Mouse (Mus musculus) hindbrain, embryonic 14.5 days (tissue): ENCODE measurements around the gene Srm. TPM values are rescaled to one million over a fixed set of nuclear protein-coding genes. Genes with fewer than 3 reads are reported as not detected.

Experiments
- ATAC-seq: fragments of 200-750 bp; cut with Nextera tagmentation; 2 replicates; pipeline ENCODE4 v1.8.0; 2017; ENCODE audit warnings: moderate number of reproducible peaks, mild to moderate bottlenecking, moderate TSS enrichment, moderate library complexity; ENCODE audit not compliant: low FRiP score
- DNase-seq: peaks from one replicate; pipeline ENCODE4 v3.0.0-alpha.2; 2015; ENCODE audit warnings: low spot score
- H3K27ac ChIP-seq: fragments of 300-500 bp; sonication (generic); 2 replicates; pipeline ENCODE4 v1.5.1; 2014; ENCODE audit warnings: mild to moderate bottlenecking, moderate library complexity
- H3K27me3 ChIP-seq: fragments of 300-500 bp; sonication (generic); 2 replicates; pipeline ENCODE4 v1.6.1; 2014; ENCODE audit warnings: mild to moderate bottlenecking, low read length, mixed read lengths; ENCODE audit not compliant: control insufficient read depth, insufficient read depth
- H3K36me3 ChIP-seq: fragments of 300-500 bp; sonication (generic); replicated peaks from 2 replicates; pipeline ENCODE4 v1.6.1; 2014; ENCODE audit not compliant: control insufficient read depth, insufficient read depth
- H3K4me1 ChIP-seq: fragments of 300-500 bp; sonication (generic); replicated peaks from 2 replicates; pipeline ENCODE4 v1.6.1; 2014; ENCODE audit warnings: antibody characterized with exemption, low read length, mixed read lengths; ENCODE audit not compliant: control insufficient read depth, insufficient read depth
- H3K4me2 ChIP-seq: fragments of 300-500 bp; sonication (generic); replicated peaks from 2 replicates; pipeline ENCODE4 v1.6.1; 2014; ENCODE audit warnings: mild to moderate bottlenecking, moderate library complexity
- H3K4me3 ChIP-seq: fragments of 300-500 bp; sonication (generic); replicated peaks from 2 replicates; pipeline ENCODE4 v1.5.1; 2014; ENCODE audit warnings: mild to moderate bottlenecking, low read length
- H3K9ac ChIP-seq: fragments of 300-500 bp; sonication (generic); 2 replicates; pipeline ENCODE4 v1.6.1; 2014
- H3K9me3 ChIP-seq: fragments of 300-500 bp; sonication (generic); 2 replicates; pipeline ENCODE4 v1.6.1; 2016; ENCODE audit warnings: low read length; ENCODE audit not compliant: control insufficient read depth
- WGBS: fragments of 180-500 bp; shearing (Covaris S2); extraction: QIAGEN DNeasy Blood & Tissue Kit; methylation state at CpG from one replicate; pipeline ENCODE4 v1.1.7; 2014; 5-methylcytosine and 5-hydroxymethylcytosine counted together
- polyA plus RNA-seq: library from polyadenylated mRNA; unstranded; fragments of >200 nt; fragmentation: Nextera tagmentation; extraction: Ambion mirVana; gene quantifications from 2 replicates; pipeline ENCODE4 v1.2.1, GENCODE M21; 2014

Gene Srm
- polyA plus RNA-seq, 1 experiment from 2014 or later: 180 TPM

- Histone ChIP-seq H3K9ac (no peak overlapping the region), H3K27me3 (no peaks in the 10 kb centered on the region), H3K4me2 (no peak overlapping the region), H3K4me1 (no peaks in the 10 kb centered on the region), H3K36me3 (no peaks in the 10 kb centered on the region), H3K4me3 (no peak overlapping the region), H3K9me3 (no peaks in the 10 kb centered on the region), H3K27ac (no peak overlapping the region)
- no peak for ATAC-seq
- no peak for DNase-seq
- 85% methylated on average over 5 of the region's 5 CpGs for WGBS
These were observed 49.8 kb downstream of the Srm start for GRCm38 (mm10) chr4:148641121-148641520.

DNA sequence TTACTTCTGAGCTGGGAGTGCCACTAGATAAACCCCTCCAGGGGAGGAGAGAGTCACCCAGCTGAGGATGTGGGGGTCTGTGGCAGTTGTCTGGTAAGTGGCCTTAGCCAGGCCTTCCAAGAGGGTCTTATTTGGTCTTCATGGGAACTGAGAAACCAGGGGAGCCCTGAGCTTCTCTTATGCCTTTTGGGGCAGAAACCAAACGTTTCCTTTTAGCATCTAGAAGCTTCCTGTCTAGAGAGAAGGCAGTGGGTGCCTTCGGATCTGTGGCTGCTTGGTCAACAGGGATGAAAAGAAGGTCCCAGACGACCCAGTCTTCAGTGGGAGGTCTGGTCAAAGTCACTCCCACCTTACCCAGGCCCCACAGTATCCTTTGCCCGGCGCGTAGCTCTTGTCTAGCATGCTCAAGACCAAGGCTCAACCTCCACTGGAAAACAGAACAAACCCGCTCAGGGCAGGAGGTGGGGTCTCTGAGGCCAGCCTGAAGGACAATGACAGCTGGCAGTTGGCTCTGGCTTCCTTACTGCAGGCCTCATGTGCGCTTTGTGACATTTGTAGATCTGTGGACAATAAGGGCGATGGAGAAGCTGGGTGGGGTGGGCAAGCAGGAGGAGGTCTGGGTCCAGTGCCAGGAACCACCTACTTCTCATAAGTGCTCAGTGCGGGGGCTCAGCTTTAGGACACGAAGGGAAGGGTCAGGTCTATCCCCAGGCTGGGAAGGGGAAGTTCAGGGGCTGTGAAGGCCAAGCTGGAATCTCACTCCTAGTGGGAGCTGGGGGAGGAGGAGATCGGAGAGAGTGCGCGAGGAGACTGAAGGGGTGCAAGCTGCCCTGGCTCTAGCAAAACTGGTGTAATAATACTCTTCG, 52.2 kb downstream of the Srm start, which contains the start of gene Gm572:
Gm572 (plus strand) TSS at position 27 of the 866 bp plus-strand sequence.
- 69% methylated on average over 15 of the region's 15 CpGs for WGBS
- Histone ChIP-seq H3K4me2 (peak within 1 kb of the TSS; percentile 29; the same call in 1 of the 2 replicates), H3K9ac (no peak within 1 kb of the TSS), H3K9me3 (no peaks in the 10 kb centered on the region), H3K4me3 (no peak within 1 kb of the TSS), H3K27ac (no peak within 1 kb of the TSS), H3K4me1 (no peaks in the 10 kb centered on the region), H3K27me3 (no peaks in the 10 kb centered on the region), H3K36me3 (no peaks in the 10 kb centered on the region)
- DNase-seq (no peak), ATAC-seq (no peak)

DNA sequence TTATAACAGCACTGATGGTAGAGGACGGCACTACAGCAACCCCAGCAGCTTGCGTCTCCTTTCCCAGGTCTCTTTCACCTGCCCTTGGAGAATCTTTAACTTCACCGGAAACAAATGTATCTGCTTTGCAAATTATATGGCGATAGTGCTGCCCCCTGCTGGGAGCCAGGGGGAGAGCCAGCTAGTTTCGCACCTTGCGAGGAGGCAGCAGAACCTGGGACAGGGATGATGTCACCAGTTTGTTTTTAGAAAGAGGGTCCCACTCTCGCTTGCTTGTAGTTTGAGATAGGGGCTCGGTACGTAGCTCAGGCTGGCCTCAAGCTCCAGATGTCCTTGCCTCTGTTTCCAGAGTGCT, 52.8 kb downstream of the Srm start:
- Histone ChIP-seq H3K9me3 (no peaks in the 10 kb centered on the region), H3K27ac (no peak overlapping the region), H3K9ac (no peak overlapping the region), H3K4me3 (no peak overlapping the region), H3K4me2 (peak overlapping the region; percentile 29; the same call in 1 of the 2 replicates), H3K36me3 (no peaks in the 10 kb centered on the region), H3K4me1 (no peaks in the 10 kb centered on the region), H3K27me3 (no peaks in the 10 kb centered on the region)
- no peak for ATAC-seq
- WGBS: 6% methylated on average over 9 of the region's 9 CpGs
- peak; percentile 70 for DNase-seq

Other genes with a start within 250 kb of the Srm start
- 12.2 and 13.4 TPM in 2 replicates for gene Ubiad1, start 146.7 kb upstream of the Srm start, polyA plus RNA-seq
- 30.2 and 36.1 TPM in 2 replicates for gene Mtor, start 142.9 kb upstream of the Srm start, polyA plus RNA-seq
- 0.31 and 0.50 TPM in 2 replicates for gene Angptl7, start 91.0 kb upstream of the Srm start, polyA plus RNA-seq
- gene Exosc10, start 33.1 kb upstream of the Srm start, polyA plus RNA-seq: 85.9 and 98.4 TPM in 2 replicates
- 0.20 and 1.2 TPM in 2 replicates for gene Masp2, start 11.1 kb downstream of the Srm start, polyA plus RNA-seq
- gene Tardbp, start 35.5 kb downstream of the Srm start, polyA plus RNA-seq: 80.4 and 91.1 TPM in 2 replicates
- gene Gm572, start 51.8 kb downstream of the Srm start, polyA plus RNA-seq: not detected in 2 replicates
- gene Casz1, start 212.9 kb downstream of the Srm start, polyA plus RNA-seq: 6.6 and 7.1 TPM in 2 replicates